Mouse (Mus musculus): ENCODE measurements at regions not wholly inside any gene's neighbourhood (a gene's known extent, or its start where the extent isn't known, plus 50 kb on each side); places are given as distances from the start of the nearest gene placed in this dataset.
"Not testable (repeated sequence)": the region's sequence is repeated elsewhere in the genome, so short reads cannot be mapped to it uniquely, and the experiment has no call there.

- DNase-seq (ENCODE audit: extremely low spot score in 1 of 2, low spot score in 1 of 2) = no peak
These were observed 336.5 kb downstream of the Fscb start for GRCm38 (mm10) chr12:64137997-64138396.

GRCm38 (mm10) chr12:64116438-64116837 lies 358.1 kb downstream of the Fscb start:
- DNase-seq (ENCODE audit: extremely low spot score in 1 of 2, low spot score in 1 of 2) = no peak

GRCm38 (mm10) chr12:64114476-64114875 lies 360.0 kb downstream of the Fscb start:
- no peak for DNase-seq (ENCODE audit: extremely low spot score in 1 of 2, low spot score in 1 of 2)

GRCm38 (mm10) chr12:64104214-64104613 lies 370.3 kb downstream of the Fscb start:
- peak in 1 of 2 experiments; percentile 37 for DNase-seq (ENCODE audit: extremely low spot score in 1 of 2, low spot score in 1 of 2)

GRCm38 (mm10) chr12:64076789-64077188 lies 397.7 kb downstream of the Fscb start:
- DNase-seq (ENCODE audit: extremely low spot score in 1 of 2, low spot score in 1 of 2) = no peak

- peak; percentile 4 to 9 for DNase-seq (ENCODE audit: extremely low spot score in 1 of 2, low spot score in 1 of 2)
These were observed 429.0 kb downstream of the Fscb start for GRCm38 (mm10) chr12:64045528-64045927.

- DNase-seq (ENCODE audit: extremely low spot score in 1 of 2, low spot score in 1 of 2) = not testable (repeated sequence)
These were observed 465.9 kb downstream of the Fscb start for GRCm38 (mm10) chr12:64008631-64009030.
